Mouse (Mus musculus) CD4-positive, CD25-positive, alpha-beta regulatory T cell, adult 4 months (primary cell): ENCODE measurements around the gene Rpl36a-ps1. TPM values are rescaled to one million over a fixed set of nuclear protein-coding genes. Genes with fewer than 3 reads are reported as not detected.
A peak's percentile ranks its signal among the peaks of the same experiment; 100 is the strongest.
"Not testable (repeated sequence)": the region's sequence is repeated elsewhere in the genome, so short reads cannot be mapped to it uniquely, and the experiment has no call there.

Source experiments
- ATAC-seq: one replicate; pipeline ENCODE4 v1.8.0; 2017
- polyA plus RNA-seq, 2 experiments: library from polyadenylated mRNA; unstranded; fragments of 100-300 nt; shearing (Covaris generic); gene quantifications; one replicate each; pipeline ENCODE4 v1.2.1; 2017

Rpl36a-ps1 gene
- 10 to 100 TPM; 24.4 to 31.0 TPM for polyA plus RNA-seq

- no peak for ATAC-seq
These were observed at the start of gene Rpl36a-ps1 for GRCm38 (mm10) chr14:98994218-98994617. Rpl36a-ps1 (minus strand) TSS chr14:98994318.

- ATAC-seq, result no peak
These were observed 49.4 kb upstream of the Rpl36a-ps1 start for GRCm38 (mm10) chr14:99043499-99043898.

GRCm38 (mm10) chr14:99041416-99041815 lies 47.3 kb upstream of the Rpl36a-ps1 start:
- no peak for ATAC-seq

GRCm38 (mm10) chr14:99039308-99039707 lies 45.2 kb upstream of the Rpl36a-ps1 start:
- not testable (repeated sequence) for ATAC-seq

GRCm38 (mm10) chr14:99037703-99038102 lies 43.6 kb upstream of the Rpl36a-ps1 start:
- ATAC-seq, result no peak

GRCm38 (mm10) chr14:99036039-99036438 lies 41.9 kb upstream of the Rpl36a-ps1 start:
- no peak for ATAC-seq

GRCm38 (mm10) chr14:99034851-99035250 lies 40.7 kb upstream of the Rpl36a-ps1 start:
- not testable (repeated sequence) for ATAC-seq

GRCm38 (mm10) chr14:99032596-99032995 lies 38.5 kb upstream of the Rpl36a-ps1 start:
- peak; percentile 37 for ATAC-seq

- no peak for ATAC-seq
These were observed 37.3 kb upstream of the Rpl36a-ps1 start for GRCm38 (mm10) chr14:99031337-99031873.

- no peak for ATAC-seq
These were observed 35.9 kb upstream of the Rpl36a-ps1 start for GRCm38 (mm10) chr14:99029987-99030386.

GRCm38 (mm10) chr14:99022346-99023086 lies 28.4 kb upstream of the Rpl36a-ps1 start:
- no peak for ATAC-seq

- ATAC-seq, result no peak
These were observed 25.2 kb upstream of the Rpl36a-ps1 start for GRCm38 (mm10) chr14:99019136-99019808.

GRCm38 (mm10) chr14:99018691-99019090 lies 24.6 kb upstream of the Rpl36a-ps1 start:
- ATAC-seq, result no peak

- ATAC-seq, result no peak
These were observed 16.8 kb upstream of the Rpl36a-ps1 start for GRCm38 (mm10) chr14:99010920-99011313.

GRCm38 (mm10) chr14:99010224-99010919 lies 16.3 kb upstream of the Rpl36a-ps1 start:
- ATAC-seq, result no peak

- ATAC-seq, result no peak
These were observed 1.6 kb downstream of the Rpl36a-ps1 start for GRCm38 (mm10) chr14:98992482-98992881.

- no peak for ATAC-seq
These were observed 3.5 kb downstream of the Rpl36a-ps1 start for GRCm38 (mm10) chr14:98990636-98991035.

- no peak for ATAC-seq
These were observed 4.3 kb downstream of the Rpl36a-ps1 start for GRCm38 (mm10) chr14:98989818-98990217.

- no peak for ATAC-seq
These were observed 22.2 kb downstream of the Rpl36a-ps1 start for GRCm38 (mm10) chr14:98971921-98972320.

- no peak for ATAC-seq
These were observed 35.0 kb downstream of the Rpl36a-ps1 start for GRCm38 (mm10) chr14:98958978-98959658.

GRCm38 (mm10) chr14:98956788-98957187 lies 37.3 kb downstream of the Rpl36a-ps1 start:
- no peak for ATAC-seq

GRCm38 (mm10) chr14:98952441-98952840 lies 41.7 kb downstream of the Rpl36a-ps1 start:
- no peak for ATAC-seq
